Mouse (Mus musculus): ENCODE measurements around the gene Ifrd1. TPM values are rescaled to one million over a fixed set of nuclear protein-coding genes. Genes with fewer than 3 reads are reported as not detected.
A peak's percentile ranks its signal among the peaks of the same experiment; 100 is the strongest.

Ifrd1 gene
- total and polyA plus RNA-seq, 3 experiments = 14.1 to 87.6 (median 85.1) TPM

DNA sequence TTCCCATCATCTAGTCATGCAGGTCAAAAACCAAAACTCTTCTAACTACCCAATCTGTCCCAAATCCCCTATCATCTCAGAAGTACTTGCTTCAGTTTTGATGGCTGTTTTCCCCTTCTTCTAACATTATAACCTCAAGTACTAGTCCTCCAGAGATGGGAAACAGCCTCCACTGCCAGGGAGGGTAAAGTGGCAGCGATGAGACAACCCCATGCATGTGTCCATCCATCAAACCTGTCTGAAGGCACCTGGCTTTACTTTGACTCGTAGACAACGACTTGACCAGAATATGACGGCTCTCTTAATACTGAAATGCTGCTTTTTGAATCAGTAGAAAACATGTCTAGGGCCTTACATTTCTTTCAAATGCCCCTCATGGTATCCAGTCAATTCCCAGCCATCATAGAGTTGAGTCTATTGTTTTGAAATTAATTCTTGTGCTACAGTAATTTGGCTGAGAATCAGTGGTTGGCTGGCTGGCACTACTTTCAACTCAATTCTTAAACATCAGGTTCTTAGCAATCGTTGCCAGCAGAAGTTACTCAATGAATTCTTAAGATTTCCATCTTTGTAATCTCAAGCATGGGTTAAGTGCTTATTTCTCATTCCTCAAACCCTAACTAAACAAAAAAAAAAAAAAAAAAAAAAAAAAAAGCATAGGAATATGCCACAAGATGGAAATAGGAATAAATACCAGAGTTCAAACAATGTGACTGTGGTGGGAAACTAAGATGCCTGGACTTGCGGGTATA, 47.6 kb downstream of the Ifrd1 start:
- no peak for TF ChIP-seq CTCF (IDR thresholded peaks at IDR 0.05)
- TF ChIP-seq EP300 (IDR thresholded peaks at IDR 0.05; ENCODE audit: insufficient read depth, low read depth, low read length) = no peak
- TF ChIP-seq POLR2A (IDR thresholded peaks at IDR 0.05; ENCODE audit: insufficient read depth, low read depth, low read length) = no peak
- Histone ChIP-seq H3K9ac (ENCODE audit: low read depth, low read length) (no peak overlapping the region), H3K4me3 (no peak overlapping the region), H3K79me2 (replicated peaks; ENCODE audit: control insufficient read depth, insufficient read depth, low read length) (no peaks in the 10 kb centered on the region), H3K27me3 (ENCODE audit: control insufficient read depth, insufficient read depth, low read length) (no peaks in the 10 kb centered on the region), H3K36me3 (ENCODE audit: control insufficient read depth, insufficient read depth, low read length) (peaks cover 21% of the 10 kb centered on the region), H3K27ac (peak overlapping the region; percentile 94), H3K4me1 (ENCODE audit: control insufficient read depth, insufficient read depth, low read length) (no peaks in the 10 kb centered on the region)
- no peak for DNase-seq
- intact Hi-C loops (cut with DNase I) = loop anchor here (1.0 kb wide), 1 partner anchor 23 kb away; no protein-coding TSS in a partner anchor
- WGBS = 81% methylated on average over 6 of the region's 6 CpGs

DNA sequence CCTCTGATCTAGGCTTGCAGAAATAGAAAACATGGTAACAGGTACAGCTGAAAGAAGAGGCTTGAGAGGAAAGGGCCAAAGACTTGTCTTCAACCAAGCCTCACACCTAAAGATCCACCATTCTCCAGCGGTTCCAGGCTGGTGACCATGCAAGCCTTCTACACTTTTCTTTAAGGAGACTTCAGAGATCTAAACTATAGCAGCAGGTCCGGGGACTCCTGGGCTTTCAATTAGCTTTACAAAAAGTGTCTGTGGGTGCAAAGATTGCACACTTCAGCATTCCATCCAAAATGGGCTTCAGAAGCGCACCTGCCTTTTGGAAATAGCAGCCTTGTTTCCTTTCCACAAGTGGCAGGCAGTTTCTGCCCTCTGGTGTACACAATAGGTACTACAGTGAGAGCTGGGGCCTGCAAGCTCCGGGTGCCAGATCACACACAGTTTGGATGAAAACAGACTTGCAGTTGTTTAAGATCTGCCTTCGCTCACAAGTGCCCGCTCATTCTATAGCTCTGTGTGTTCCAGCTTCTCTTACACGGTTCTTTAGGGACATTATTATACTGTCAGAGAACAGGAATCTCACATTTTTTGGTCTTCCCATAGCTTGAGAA, 48.4 kb downstream of the Ifrd1 start:
- intact Hi-C loops (cut with DNase I) = loop anchor here (1.0 to 10.0 kb wide), 2 partner anchors 23 to 485 kb away; no protein-coding TSS in a partner anchor
- DNase-seq = peak; percentile 65 to 68
- no peaks in the 10 kb centered on the region for H3K27me3 ChIP-seq (ENCODE audit: control insufficient read depth, insufficient read depth, low read length)
- no peak for TF ChIP-seq POLR2A (IDR thresholded peaks at IDR 0.05; ENCODE audit: insufficient read depth, low read depth, low read length)
- TF ChIP-seq EP300 (IDR thresholded peaks at IDR 0.05; ENCODE audit: insufficient read depth, low read depth, low read length) = peak; percentile 62; the same call in 1 of the 2 replicates
- peak; percentile 99 for TF ChIP-seq CTCF (IDR thresholded peaks at IDR 0.05)
- no peaks in the 10 kb centered on the region for H3K4me1 ChIP-seq (ENCODE audit: control insufficient read depth, insufficient read depth, low read length)
- WGBS = 33% methylated on average over 7 of the region's 7 CpGs
- H3K79me2 ChIP-seq (replicated peaks; ENCODE audit: control insufficient read depth, insufficient read depth, low read length) = no peaks in the 10 kb centered on the region
- peak overlapping the region; percentile 94 for H3K27ac ChIP-seq
- peaks cover 21% of the 10 kb centered on the region for H3K36me3 ChIP-seq (ENCODE audit: control insufficient read depth, insufficient read depth, low read length)
- H3K4me3 ChIP-seq = no peak overlapping the region
- no peak overlapping the region for H3K9ac ChIP-seq (ENCODE audit: low read depth, low read length)

- TF ChIP-seq EP300 (IDR thresholded peaks at IDR 0.05; ENCODE audit: insufficient read depth, low read depth, low read length) (no peak), POLR2A (IDR thresholded peaks at IDR 0.05; ENCODE audit: insufficient read depth, low read depth, low read length) (no peak), CTCF (IDR thresholded peaks at IDR 0.05) (no peak)
- H3K79me2 ChIP-seq (replicated peaks; ENCODE audit: control insufficient read depth, insufficient read depth, low read length) = no peaks in the 10 kb centered on the region
- H3K36me3 ChIP-seq (ENCODE audit: control insufficient read depth, insufficient read depth, low read length) = peaks cover 20% of the 10 kb centered on the region
- peak within 1 kb of the TSS; percentile 94 for H3K27ac ChIP-seq
- peak within 1 kb of the TSS; percentile 64 for H3K9ac ChIP-seq (ENCODE audit: low read depth, low read length)
- peak; percentile 37 to 38 for DNase-seq
- no peaks in the 10 kb centered on the region for H3K27me3 ChIP-seq (ENCODE audit: control insufficient read depth, insufficient read depth, low read length)
- H3K4me1 ChIP-seq (ENCODE audit: control insufficient read depth, insufficient read depth, low read length) = no peaks in the 10 kb centered on the region
- peak within 1 kb of the TSS; percentile 49 for H3K4me3 ChIP-seq
- WGBS = 43% methylated on average over 8 of the region's 8 CpGs
- intact Hi-C loops (cut with DNase I) = loop anchor here (10.0 kb wide), 1 partner anchor 485 kb away; no protein-coding TSS in a partner anchor
Observed at GRCm38 (mm10) chr12:40199302-40199701, 49.0 kb downstream of the Ifrd1 start, which contains the start of gene Lsmem1. Lsmem1 (minus strand) TSS chr12:40199490.

DNA sequence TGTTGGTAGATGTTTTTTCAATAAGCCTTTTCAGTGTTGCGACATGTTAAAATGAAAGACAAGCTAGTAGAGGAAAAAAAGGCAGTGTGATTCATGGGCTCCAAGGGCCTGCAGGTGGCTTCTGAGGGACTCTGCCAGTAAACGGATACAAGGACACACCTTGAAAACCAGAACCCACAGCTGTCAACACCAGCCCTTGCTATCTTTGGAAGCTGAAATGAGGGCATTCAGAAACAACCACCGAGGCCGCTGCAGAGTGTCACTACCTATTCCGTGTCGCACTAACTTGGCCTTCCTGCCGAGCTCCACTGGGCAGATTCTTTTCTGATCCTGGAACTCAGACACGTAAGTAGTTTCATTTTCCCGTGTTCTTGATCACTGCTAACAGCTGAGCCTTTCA, 49.9 kb downstream of the Ifrd1 start:
- Histone ChIP-seq H3K36me3 (ENCODE audit: control insufficient read depth, insufficient read depth, low read length) (peaks cover 13% of the 10 kb centered on the region), H3K4me3 (peak overlapping the region; percentile 49), H3K79me2 (replicated peaks; ENCODE audit: control insufficient read depth, insufficient read depth, low read length) (no peaks in the 10 kb centered on the region), H3K4me1 (ENCODE audit: control insufficient read depth, insufficient read depth, low read length) (no peaks in the 10 kb centered on the region), H3K27ac (peak overlapping the region; percentile 94), H3K9ac (ENCODE audit: low read depth, low read length) (peak overlapping the region; percentile 60), H3K27me3 (ENCODE audit: control insufficient read depth, insufficient read depth, low read length) (no peaks in the 10 kb centered on the region)
- peak; percentile 36 to 59 for DNase-seq
- intact Hi-C loops (cut with DNase I) = loop anchor here (10.0 kb wide), 1 partner anchor 486 kb away; no protein-coding TSS in a partner anchor
- TF ChIP-seq EP300 (IDR thresholded peaks at IDR 0.05; ENCODE audit: insufficient read depth, low read depth, low read length) (peak; percentile 77), POLR2A (IDR thresholded peaks at IDR 0.05; ENCODE audit: insufficient read depth, low read depth, low read length) (peak; percentile 53; the same call in 1 of the 2 replicates), CTCF (IDR thresholded peaks at IDR 0.05) (0 out of 2 replicates have a peak, but pooled peaks have one; percentile 5)
- 42% methylated on average over 9 of the region's 9 CpGs for WGBS

DNA sequence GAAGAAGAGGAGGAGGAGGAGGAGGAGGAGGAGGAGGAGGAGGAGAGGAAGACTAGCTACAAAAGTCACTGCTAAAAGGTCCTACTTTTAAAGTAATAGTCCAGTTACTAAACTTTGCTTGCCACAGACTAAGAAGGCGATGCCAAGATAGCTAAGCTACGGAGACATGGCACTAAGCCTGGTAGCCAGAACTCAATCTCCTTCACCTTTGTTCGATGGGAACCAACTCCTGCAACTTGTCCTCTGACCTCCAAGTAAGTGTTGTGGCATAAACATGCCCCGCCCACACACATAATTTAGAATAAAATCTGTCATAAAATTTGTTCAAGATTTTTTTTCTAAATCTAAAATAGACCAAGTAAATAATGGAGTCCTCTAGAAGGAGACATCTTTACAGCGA, 50.3 kb downstream of the Ifrd1 start:
- WGBS = 62% methylated on average over 5 of the region's 5 CpGs
- Histone ChIP-seq H3K27me3 (ENCODE audit: control insufficient read depth, insufficient read depth, low read length) (no peaks in the 10 kb centered on the region), H3K79me2 (replicated peaks; ENCODE audit: control insufficient read depth, insufficient read depth, low read length) (no peaks in the 10 kb centered on the region), H3K4me3 (peak overlapping the region; percentile 49), H3K4me1 (ENCODE audit: control insufficient read depth, insufficient read depth, low read length) (no peaks in the 10 kb centered on the region), H3K36me3 (ENCODE audit: control insufficient read depth, insufficient read depth, low read length) (peaks cover 13% of the 10 kb centered on the region), H3K9ac (ENCODE audit: low read depth, low read length) (peak overlapping the region; percentile 80), H3K27ac (peak overlapping the region; percentile 94)
- TF ChIP-seq CTCF (IDR thresholded peaks at IDR 0.05) (no peak), POLR2A (IDR thresholded peaks at IDR 0.05; ENCODE audit: insufficient read depth, low read depth, low read length) (no peak), EP300 (IDR thresholded peaks at IDR 0.05; ENCODE audit: insufficient read depth, low read depth, low read length) (no peak)
- intact Hi-C loops (cut with DNase I) = loop anchor here (10.0 kb wide), 1 partner anchor 487 kb away; no protein-coding TSS in a partner anchor
- no peak for DNase-seq

All from heart, adult 2 months (tissue).